Mouse (Mus musculus): ENCODE measurements around the gene Wdfy3. TPM values are rescaled to one million over a fixed set of nuclear protein-coding genes. Genes with fewer than 3 reads are reported as not detected.
"Not testable (repeated sequence)": the region's sequence is repeated elsewhere in the genome, so short reads cannot be mapped to it uniquely, and the experiment has no call there.

Gene Wdfy3
- total RNA-seq, 4 experiments from 2014 or later: 26.5 to 32.5 (median 29.4) TPM

DNA sequence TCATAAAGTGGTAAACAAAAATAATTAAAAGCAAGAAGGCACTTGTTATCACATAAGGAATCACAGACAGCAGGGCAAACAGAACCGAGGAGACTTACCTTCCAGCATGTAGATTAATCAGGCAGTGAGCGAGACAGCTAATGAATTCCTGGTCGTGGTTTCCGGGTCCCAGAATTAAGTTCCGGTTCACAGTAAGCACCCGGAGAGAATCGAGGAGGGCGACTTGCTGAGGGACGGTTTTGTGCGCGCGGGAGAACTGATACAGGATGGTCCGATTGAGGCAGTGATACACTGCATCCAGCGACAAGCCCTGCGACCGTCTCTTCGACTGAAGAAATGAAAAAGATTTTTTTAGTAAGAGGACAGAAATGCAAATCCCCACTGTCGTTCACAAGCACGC, 181.7 kb downstream of the Wdfy3 start:
- DNase-seq (ENCODE audit: low spot score): no peak

DNA sequence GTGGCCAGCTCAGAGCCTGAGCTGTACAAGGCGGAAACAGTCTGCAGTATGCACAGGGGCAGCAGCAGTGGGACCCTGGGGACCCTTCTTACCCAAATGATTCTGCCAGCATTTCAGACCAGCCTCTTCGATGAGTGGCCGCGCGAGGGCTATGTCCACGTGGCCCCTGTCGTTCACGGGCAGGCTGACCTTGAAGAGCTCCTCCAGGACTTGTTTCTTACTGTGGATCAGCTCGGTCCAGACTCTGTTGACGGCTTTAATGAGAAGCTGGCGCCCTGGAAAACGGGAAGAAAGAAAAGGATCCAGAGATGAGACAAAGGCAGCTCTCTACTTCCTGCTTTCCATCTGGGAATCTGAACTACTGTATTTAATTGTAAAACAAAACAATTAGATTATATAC, 184.7 kb downstream of the Wdfy3 start:
- no peak for DNase-seq (ENCODE audit: low spot score)

DNA sequence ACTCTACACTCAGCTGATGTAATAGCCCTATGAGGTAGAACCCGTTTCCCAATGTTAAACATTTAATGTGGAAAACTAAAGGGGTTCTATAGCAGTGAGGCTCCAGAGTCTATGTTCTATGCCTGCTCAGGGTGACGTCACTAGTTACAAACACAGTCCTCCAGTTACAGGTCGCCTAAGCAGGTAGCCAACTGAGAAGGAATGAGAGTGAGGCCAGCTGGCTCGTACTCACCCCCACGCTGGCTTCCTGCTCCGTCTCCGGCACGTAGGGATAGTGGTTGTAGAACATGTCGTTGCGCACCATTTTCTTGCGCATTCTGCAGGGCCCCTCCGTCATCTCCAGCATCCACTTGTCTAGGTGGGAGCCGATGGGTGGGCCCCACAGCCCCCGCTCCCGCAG, 187.5 kb downstream of the Wdfy3 start:
- no peak for DNase-seq (ENCODE audit: low spot score)

DNA sequence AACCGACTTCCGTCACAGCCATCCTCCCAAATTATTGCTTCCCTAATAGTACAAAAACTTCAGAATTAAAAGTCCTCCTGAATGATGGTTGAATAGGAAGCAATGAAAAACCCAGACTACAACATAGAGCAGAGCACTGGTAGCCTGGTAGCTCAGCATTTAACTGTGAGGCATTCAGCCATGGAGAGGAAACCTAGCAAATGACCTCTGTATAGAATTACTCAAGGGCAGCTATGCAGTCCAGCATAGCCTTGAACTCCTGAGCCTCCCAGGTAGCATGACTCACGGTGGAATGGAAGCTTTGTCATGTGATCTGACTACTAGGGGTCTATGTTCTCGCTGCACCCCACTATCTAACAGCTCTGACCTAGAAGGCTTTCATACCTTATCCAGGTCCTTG, 189.8 kb downstream of the Wdfy3 start:
- DNase-seq (ENCODE audit: low spot score): no peak

DNA sequence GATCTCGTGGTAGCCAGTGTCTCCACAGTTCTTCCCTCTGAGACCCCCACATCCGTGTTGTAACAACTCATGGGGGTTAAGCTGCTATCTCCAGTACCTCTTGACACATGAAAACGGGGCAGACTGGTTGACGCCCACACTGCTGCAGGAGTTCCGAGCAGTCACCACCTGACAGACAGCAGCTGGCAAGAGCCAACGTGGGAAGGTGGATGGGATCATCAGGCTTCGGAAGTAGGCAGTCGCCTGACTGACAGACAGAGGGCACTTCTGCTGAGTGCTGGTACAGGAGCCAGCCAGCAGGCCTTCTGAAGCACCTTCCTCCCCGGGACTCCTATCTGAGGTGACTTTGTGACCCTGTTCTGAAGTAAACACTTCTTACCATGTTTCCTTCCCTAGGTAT, 191.3 kb downstream of the Wdfy3 start:
- DNase-seq (ENCODE audit: low spot score): no peak

DNA sequence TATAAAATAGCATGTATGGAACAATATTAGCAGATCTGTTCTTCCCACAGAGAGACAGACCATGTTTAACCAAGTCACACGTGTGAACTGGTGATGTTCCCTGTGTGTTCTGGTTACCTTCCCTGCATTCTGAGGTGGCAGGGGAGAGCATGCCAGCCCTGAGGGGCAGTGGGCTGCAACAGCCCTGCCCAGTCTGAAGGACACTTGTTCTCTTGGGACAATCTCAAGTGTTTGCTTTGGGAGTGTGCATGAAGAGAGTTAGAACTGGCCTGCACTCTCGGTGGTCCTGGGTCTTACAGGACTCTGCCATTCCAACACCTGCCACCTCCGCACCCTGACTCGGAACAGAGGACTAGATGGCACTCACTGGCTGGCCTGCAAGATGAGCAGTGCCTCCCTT, 193.5 kb downstream of the Wdfy3 start:
- DNase-seq (ENCODE audit: low spot score): no peak

DNA sequence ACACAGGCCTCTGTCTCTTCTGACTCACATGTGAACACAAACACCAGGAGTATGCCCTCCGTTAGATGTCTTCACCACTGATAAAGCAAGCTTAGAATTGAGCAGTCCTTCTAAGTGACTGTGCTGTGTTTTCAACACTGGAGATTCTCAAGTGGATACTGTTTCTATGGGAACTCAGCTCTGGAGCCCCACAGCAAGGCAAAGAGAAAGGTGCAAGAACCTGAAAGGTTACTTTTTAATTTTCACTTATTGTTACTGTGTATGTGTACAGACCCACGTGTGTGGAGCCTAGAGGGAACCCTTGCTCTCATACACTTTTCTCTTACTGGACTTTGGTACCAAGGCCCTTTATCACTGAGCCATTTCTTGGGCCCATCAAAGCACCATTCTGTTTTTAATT, 203.0 kb downstream of the Wdfy3 start:
- no peak for DNase-seq (ENCODE audit: low spot score)

DNA sequence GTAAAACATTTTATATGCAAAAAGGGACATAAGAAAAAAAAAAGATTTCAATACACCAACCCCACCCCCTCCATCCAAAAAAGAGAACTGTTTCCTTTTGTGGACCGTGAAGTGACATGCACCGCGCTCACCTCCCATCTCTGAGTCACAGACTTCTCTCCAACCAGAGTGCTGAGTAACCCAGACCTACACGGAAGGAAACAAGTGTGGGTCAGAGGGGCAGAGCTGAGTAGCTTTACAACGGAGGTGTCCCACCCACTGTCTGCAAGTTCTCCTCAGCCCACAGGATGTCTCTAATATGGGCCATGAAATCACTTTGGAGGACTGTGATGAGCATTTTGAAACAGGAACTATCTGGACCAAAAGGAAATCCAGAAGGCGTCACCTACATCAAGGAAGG, 205.8 kb downstream of the Wdfy3 start:
- DNase-seq (ENCODE audit: low spot score): no peak

DNA sequence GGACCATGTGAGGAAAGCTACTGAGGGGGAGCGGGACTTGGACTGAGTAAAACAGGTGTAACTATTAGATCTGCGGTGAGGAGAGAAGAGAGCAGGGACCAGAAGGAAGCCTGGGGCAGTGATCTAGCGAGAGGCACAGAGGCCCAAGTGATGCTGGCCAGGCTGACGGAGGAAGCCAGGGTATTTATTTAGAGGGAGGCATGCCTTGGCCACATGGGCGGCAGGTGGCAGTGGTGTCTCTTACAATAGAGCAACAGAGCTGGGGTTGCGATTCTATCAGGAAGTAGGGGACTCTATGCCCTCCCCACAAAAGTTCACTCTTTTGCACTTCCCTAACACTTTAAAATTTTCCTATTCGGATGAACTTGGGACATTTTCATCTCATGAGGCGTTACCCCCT, 207.1 kb downstream of the Wdfy3 start:
- no peak for DNase-seq (ENCODE audit: low spot score)

DNA sequence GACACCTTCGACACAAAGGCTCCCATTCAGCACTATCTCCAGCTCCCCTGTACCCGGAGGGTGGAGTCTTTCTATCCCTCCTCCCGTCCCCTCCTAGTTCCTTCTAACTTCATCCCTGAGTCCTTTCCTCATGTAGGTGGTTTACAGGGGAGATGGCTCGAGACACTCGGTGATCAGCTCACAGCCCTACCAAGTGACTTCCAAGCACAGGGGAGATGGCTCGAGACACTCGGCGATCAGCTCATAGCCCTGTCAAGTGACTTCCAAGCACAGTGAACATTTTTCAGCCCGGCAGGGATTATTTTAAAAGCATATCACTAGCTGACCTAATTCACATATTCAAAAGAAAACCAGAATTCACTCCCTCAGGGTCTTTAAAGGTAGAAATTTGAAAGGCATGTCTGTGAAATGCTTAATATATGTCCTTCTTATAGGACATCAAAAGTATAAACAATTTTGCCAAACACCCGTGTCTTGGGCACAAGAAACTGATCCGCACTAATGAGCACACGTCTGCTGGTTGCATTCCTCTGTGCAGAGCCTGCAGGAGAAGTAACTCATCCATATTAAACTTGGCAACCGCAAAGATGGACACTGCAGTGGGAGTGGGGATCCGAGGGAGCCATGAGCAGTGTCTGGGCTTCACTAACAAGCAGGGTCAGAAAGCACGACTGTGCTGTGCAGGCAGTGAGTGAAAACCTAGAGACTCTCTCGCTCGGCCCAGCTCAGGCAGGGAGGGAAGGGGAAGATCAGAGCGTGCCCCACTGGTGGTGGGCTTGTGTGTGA, 207.7 kb downstream of the Wdfy3 start:
- no peak for DNase-seq (ENCODE audit: low spot score)

DNA sequence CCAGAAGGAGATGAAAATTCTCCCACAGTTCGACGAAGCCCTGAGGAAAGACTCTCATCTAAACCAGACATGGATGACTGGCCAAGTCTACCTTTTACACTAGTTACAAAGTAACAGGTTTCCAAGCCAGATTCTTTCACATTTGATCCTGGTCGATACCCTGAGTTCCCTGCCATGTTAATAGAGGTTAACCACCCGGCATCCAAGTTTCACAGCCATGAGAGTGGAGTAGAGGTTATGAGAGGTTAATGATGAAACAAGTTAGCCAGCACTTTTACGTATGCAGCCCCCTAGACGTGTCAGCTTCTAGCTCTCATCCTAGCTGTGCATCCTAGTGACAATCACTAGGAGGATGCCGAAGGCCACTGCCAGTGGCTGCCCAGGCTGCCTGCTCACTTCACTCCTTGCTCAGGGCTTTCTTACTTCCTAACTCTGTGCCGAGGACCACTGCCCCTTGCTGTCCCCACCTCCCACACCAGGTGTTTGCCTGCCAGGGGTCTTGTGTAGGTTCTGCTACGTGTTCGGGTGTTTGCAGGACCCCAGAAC, 210.8 kb downstream of the Wdfy3 start:
- DNase-seq (ENCODE audit: low spot score): no peak

DNA sequence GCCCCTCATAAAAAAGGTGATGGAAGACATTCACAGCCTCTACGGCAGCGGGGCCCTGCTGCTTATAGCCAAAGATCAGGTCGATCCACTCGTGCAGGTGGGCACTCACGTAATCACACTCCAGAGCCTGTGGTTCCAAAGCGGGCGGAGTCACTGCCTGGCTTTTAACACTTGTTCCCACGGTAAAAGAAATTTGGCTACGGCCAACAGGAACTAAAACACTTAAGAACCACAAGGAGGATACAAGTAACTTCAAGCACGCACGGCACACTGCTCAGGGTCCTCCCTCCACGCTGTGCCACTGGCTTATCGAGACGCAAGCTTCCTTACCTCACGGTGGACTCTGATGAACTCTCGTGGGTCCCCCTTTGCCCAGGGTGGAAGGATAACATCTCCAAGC, 214.2 kb downstream of the Wdfy3 start:
- DNase-seq (ENCODE audit: low spot score): no peak

DNA sequence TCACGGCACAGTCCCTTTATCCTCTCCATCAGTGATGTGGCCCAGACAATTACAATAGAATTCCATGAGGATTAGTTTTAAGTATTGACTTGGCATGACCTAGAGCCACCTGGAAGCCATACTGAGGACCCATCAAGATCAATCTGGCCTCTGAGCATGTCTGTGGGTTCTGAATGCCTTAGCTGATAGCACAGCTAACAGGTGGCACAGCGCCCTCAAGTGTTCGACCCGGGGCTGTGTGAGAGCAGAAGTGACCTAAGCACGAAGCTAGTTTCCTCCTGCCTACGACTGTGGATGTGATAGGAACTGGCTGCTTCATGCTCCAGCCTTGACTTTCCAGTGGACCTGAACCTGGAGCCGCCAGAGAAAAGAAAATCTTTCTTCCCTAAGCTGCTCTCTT, 215.1 kb downstream of the Wdfy3 start:
- no peak for DNase-seq (ENCODE audit: low spot score)

DNA sequence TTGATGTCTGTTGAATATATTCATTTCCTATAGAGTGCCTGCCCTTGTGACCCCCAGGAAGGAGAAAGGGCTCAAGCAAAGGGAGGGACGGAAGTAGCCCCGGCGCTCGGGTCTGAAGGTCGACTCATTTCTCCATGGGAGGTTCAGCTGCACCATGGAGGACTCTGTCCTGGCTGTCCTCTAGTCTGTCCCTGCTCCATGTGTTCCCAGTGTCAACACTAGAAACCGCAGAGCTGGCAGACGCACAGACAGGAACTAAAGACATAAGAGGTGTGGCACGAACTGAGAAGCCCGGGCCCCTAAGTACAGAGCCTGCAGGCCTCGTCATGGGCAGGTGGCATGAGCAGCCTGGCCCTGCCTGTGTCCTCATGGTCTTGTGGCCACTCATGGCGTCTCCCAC, 215.6 kb downstream of the Wdfy3 start:
- no peak for DNase-seq (ENCODE audit: low spot score)

DNA sequence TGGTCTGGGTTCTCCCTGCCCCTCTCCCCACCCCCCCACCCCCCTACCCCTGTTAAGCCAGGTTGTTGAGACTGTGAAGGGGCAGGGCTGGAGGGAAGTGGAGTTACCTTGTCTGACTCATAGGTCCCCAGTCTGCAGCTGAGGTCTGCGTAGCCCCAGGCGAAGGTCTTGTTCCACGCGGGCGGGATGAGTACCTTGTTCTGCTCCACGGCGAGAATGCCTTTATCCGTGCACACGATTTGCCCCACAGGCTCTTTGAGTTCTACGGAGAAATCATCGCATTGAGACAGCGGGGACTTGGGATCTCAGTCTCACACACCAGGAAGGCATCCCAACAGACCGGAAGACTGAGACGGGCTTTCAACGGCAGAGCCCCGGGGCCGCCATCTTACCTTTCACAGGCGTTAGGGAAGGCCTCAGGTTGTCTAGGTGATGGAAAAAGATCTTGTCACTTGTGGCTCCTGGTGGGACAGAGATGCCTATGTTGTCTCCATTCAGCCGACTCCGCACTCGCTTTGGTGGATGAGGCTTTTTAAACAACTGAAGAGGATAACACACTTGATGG, 217.5 kb downstream of the Wdfy3 start:
- no peak for DNase-seq (ENCODE audit: low spot score)

DNA sequence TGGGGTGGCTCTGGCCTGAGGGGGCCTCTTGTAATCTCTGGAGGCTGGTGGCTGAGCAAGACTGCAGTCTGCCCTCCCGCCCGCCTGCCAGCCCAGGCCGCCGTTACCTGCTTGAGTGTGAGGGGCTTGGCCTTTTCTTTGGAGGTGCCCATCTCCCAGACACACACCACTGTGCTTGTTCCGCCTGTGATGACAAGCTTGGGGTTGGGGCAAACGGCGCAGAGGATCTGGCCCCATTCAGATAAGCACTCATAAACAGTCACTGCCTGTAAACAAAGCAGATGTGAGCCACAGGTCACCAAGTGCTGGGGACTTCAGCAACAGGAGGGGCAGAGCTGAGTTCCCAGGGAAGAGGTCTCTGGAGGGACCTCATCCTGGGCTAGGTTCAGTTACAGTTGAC, 218.6 kb downstream of the Wdfy3 start:
- DNase-seq (ENCODE audit: low spot score): no peak

DNA sequence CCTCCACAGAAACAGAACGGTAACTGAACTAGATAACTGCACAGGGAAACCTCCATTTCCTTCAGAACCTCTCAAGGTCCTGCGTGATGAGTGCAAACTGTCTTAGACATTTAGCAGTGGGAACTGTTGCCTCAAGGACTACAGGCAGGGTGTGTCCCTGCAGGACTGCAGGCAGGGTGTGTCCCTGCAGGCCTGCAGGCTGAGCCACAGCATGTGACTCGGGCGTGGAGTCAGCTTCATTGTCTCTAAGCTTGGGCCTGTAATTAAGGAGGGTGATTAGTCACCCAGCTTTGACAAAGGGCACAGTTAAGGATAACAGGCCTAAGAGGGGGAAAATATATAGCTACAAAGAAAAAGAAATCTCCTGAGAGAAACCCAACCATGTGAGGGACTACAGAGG, 222.0 kb downstream of the Wdfy3 start:
- DNase-seq (ENCODE audit: low spot score): no peak

DNA sequence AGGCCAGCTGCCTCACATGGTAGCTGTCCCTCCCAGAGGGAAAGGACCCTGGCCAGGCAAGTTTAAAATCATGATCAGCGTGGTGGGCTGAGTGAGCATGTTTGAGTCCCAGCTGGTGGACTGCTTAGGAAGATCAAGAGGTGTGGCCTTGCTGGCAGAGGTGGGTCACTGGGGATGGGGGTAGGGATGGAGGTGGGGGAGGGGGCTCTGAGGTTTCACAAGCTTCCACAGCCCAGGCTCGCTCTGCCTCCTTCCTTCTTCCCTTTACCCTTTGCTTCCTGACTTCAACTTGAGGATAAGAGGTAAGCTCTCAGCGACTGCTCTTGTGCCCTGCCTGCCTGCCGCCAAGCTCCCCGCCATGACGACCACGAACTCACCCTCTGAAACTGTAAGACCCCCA, 222.4 kb downstream of the Wdfy3 start:
- no peak for DNase-seq (ENCODE audit: low spot score)

DNA sequence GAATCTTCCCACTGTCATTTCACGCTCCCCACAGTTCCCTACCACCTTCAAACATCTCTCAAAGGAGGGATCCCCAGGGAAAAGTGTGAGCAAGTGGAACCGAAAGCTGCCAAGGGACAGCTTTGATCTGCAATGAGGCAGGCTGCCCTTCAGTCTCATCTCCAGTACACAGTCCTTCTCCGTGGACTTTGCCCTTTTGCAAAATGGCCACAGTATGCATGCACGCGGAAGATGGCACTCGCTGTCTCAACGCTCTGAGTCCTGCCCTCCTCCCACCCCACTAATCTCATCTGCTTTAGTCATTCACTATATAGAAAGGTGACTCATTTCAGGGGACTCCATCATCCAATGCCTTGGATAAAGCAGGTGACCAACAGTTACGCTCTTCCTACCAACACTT, 223.8 kb downstream of the Wdfy3 start:
- no peak for DNase-seq (ENCODE audit: low spot score)

DNA sequence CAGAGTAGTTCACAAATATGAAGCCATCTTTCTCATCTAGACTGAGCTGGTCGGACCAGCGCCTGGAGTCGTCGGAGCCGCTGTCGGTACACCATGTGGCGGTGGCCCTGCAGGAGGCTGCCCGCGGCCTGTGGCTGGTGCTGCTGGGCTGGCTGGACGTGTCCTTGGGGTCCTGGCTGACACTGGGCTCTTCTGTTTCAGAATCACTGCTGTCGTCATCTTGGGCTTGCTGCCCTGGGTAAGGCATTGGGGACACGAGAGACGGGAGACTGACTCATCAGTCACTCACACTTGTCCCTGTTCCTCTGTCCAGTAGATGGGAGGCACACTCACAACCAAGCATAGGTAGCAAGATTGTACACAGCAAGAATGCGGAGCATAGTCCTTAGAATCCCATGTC, 224.7 kb downstream of the Wdfy3 start:
- DNase-seq (ENCODE audit: low spot score): no peak

DNA sequence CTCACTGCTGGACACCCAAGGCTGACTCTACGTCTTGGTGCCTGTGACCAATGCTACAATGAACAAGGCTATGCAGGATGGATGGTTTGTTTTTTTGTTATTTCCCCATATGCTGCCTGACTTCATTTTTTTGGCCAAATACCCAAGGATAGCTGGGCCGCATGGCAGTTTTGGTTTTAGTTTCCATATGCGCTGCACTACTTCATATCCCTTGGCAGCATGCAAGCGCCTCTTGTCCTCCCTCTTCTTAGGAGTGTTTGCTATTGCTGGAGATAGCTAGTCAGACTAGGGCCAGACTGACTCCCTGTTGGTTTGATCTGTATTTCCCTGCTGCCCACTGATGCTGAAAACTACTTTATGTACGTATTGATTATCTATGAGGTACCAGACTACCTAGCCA, 229.2 kb downstream of the Wdfy3 start:
- no peak for DNase-seq (ENCODE audit: low spot score)

DNA sequence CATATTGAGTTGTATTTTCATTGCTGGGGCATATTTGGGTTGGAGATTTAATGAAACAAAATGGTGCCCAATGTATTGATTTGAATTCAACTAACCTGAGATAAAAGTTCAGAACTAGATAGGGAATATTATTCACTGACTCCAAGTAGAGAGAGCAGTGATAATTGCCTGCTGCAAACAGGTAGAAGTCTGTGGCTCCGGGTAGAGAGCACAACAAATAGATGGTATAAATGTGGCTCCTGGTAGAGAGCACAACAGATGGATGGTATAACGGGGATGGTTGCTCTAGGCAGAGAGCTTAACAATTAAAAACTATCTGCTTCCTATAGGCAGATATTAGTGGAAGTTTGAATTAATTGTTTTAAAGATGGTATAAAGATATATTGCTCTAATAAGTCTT, 232.1 kb downstream of the Wdfy3 start:
- not testable (repeated sequence) for DNase-seq (ENCODE audit: low spot score)

DNA sequence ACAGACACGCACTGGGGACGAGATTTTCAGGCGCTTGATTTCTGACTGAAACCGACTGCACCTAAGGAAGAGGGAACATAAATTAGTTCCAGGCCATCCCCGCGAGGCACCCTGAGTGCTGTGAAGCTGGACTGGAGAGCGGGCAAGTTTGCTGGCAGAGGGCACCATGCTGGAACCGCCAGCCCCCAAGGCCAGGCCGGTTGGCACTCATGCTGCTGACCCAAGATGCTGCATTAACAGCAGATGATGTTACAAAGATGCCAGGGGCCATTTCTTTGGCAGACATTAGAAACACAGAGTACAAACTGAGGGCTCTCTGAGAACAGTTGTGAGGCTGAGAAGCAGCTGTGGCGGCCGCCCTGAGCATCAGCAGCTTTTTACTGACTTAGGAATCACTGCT, 233.5 kb downstream of the Wdfy3 start:
- DNase-seq (ENCODE audit: low spot score): no peak

DNA sequence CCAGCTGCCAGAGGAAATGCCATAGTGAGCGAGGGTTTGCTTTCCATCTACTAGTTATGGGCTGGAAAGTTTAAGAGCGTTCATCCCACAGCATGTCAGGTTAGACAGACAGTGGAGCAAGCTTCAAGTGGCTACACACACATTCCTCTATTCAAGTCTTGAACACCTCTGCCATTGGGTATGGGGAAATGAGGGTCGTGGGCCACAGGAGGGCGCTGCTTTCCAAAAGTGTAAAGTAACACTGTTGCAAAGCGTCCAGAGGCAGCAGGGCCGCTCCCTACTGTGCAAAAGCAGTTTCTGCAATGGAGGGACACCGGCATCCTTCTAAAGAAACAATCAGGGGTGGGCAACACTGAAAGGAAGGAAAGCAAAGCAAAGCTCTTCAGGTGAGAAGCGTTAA, 235.8 kb downstream of the Wdfy3 start:
- DNase-seq (ENCODE audit: low spot score): no peak

Data from heart, adult 8-10 months (tissue).